Mouse (Mus musculus) heart, embryonic 15.5 days (tissue): ENCODE data around the gene Fam213b. TPM values are rescaled to one million over a fixed set of nuclear protein-coding genes. Genes with fewer than 3 reads are reported as not detected.

ENCODE experiments used
- ATAC-seq: fragments of 200-750 bp; cut with Nextera tagmentation; replicated peaks from 2 replicates; pipeline ENCODE4 v1.8.0; 2017; ENCODE audit warnings: low read depth, moderate TSS enrichment; ENCODE audit not compliant: insufficient number of reproducible peaks, insufficient read depth, low FRiP score
- H3K27ac ChIP-seq: fragments of 300-500 bp; sonication (generic); 2 replicates; pipeline ENCODE4 v1.5.1; 2015; ENCODE audit warnings: mild to moderate bottlenecking, inconsistent platforms
- H3K27me3 ChIP-seq: fragments of 300-500 bp; sonication (generic); 2 replicates; pipeline ENCODE4 v1.6.1; 2015; ENCODE audit warnings: inconsistent platforms
- H3K36me3 ChIP-seq: fragments of 300-500 bp; sonication (generic); 2 replicates; pipeline ENCODE4 v1.6.1; 2015; ENCODE audit warnings: mild to moderate bottlenecking, inconsistent platforms
- H3K4me1 ChIP-seq: fragments of 300-500 bp; sonication (generic); replicated peaks from 2 replicates; pipeline ENCODE4 v1.6.1; 2015; ENCODE audit warnings: inconsistent platforms
- H3K4me2 ChIP-seq: fragments of 300-500 bp; sonication (generic); 2 replicates; pipeline ENCODE4 v1.6.1; 2015; ENCODE audit warnings: inconsistent platforms, mild to moderate bottlenecking, moderate library complexity
- H3K4me3 ChIP-seq: fragments of 300-500 bp; sonication (generic); 2 replicates; pipeline ENCODE4 v1.5.1; 2015; ENCODE audit warnings: mild to moderate bottlenecking, inconsistent platforms
- H3K9ac ChIP-seq: fragments of 300-500 bp; sonication (generic); 2 replicates; pipeline ENCODE4 v1.6.1; 2015; ENCODE audit warnings: mild to moderate bottlenecking, inconsistent platforms
- H3K9me3 ChIP-seq: fragments of 300-500 bp; sonication (generic); replicated peaks from 2 replicates; pipeline ENCODE4 v1.6.1; 2016; ENCODE audit warnings: inconsistent platforms
- WGBS: fragments of 180-500 bp; shearing (Covaris S2); methylation state at CpG from one replicate; pipeline ENCODE4 v1.1.7; 2015; ENCODE audit warnings: mixed read lengths; 5-methylcytosine and 5-hydroxymethylcytosine counted together
- polyA plus RNA-seq: library from polyadenylated mRNA; unstranded; fragments of >200 nt; fragmentation: Nextera tagmentation; extraction: Ambion mirVana; gene quantifications from 2 replicates; pipeline ENCODE4 v1.2.1, GENCODE M21; 2015

Fam213b gene
- polyA plus RNA-seq, 1 experiment from 2014 or later, result 46.7 TPM

GRCm38 (mm10) chr4:154915286-154915685 is 16.4 kb upstream of the Fam213b start:
- Histone ChIP-seq H3K27ac (no peak overlapping the region), H3K9ac (no peak overlapping the region), H3K4me2 (no peak overlapping the region), H3K4me1 (peaks cover 4% of the 10 kb centered on the region; the same call in 1 of the 2 replicates), H3K9me3 (no peaks in the 10 kb centered on the region), H3K27me3 (no peaks in the 10 kb centered on the region), H3K36me3 (no peaks in the 10 kb centered on the region), H3K4me3 (no peak overlapping the region)
- 62% methylated on average over 10 of the region's 10 CpGs for WGBS
- ATAC-seq, result no peak

- 70% methylated on average over 3 of the region's 3 CpGs for WGBS
- H3K27me3 ChIP-seq, result no peaks in the 10 kb centered on the region
- H3K36me3 ChIP-seq, result no peaks in the 10 kb centered on the region
- no peak for ATAC-seq
- H3K9me3 ChIP-seq, result no peaks in the 10 kb centered on the region
- no peak overlapping the region for H3K9ac ChIP-seq
- peaks cover 4% of the 10 kb centered on the region; the same call in 1 of the 2 replicates for H3K4me1 ChIP-seq
- no peak overlapping the region for H3K4me2 ChIP-seq
- H3K27ac ChIP-seq, result no peak overlapping the region
- H3K4me3 ChIP-seq, result no peak overlapping the region
Measured at GRCm38 (mm10) chr4:154914707-154915106, 15.8 kb upstream of the Fam213b start.

GRCm38 (mm10) chr4:154914252-154914651 is 15.3 kb upstream of the Fam213b start:
- H3K27ac ChIP-seq, result no peak overlapping the region
- H3K36me3 ChIP-seq, result no peaks in the 10 kb centered on the region
- H3K4me3 ChIP-seq, result no peak overlapping the region
- no peak overlapping the region for H3K9ac ChIP-seq
- no peaks in the 10 kb centered on the region for H3K9me3 ChIP-seq
- no peak for ATAC-seq
- H3K4me2 ChIP-seq, result no peak overlapping the region
- 93% methylated on average over 4 of the region's 4 CpGs for WGBS
- H3K4me1 ChIP-seq, result peaks cover 4% of the 10 kb centered on the region; the same call in 1 of the 2 replicates
- H3K27me3 ChIP-seq, result no peaks in the 10 kb centered on the region

GRCm38 (mm10) chr4:154913845-154914244 is 14.9 kb upstream of the Fam213b start:
- H3K27me3 ChIP-seq, result no peaks in the 10 kb centered on the region
- no peak overlapping the region for H3K9ac ChIP-seq
- H3K27ac ChIP-seq, result no peak overlapping the region
- H3K4me2 ChIP-seq, result no peak overlapping the region
- peaks cover 4% of the 10 kb centered on the region; the same call in 1 of the 2 replicates for H3K4me1 ChIP-seq
- H3K9me3 ChIP-seq, result no peaks in the 10 kb centered on the region
- no peak for ATAC-seq
- H3K36me3 ChIP-seq, result no peaks in the 10 kb centered on the region
- 93% methylated on average over 3 of the region's 3 CpGs for WGBS
- H3K4me3 ChIP-seq, result no peak overlapping the region

DNA sequence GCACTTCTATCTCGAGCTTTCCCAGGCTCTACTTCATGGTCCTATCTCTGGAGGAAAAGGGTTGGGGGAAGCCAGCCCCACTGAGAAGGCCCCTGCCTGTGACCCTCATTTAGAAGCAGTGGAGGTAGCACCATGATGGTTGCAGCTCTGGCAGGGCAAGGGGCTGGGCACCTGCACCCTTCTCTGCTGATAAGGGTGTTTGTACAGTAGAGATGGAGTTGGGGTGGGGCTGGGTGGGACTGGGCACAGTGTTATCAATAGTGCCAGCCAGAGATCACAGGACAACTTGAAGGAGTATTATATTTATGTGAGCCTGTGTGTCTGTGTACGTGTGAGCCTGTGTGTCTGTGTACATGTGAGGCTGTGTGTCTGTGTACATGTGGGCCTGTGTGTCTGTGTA is 12.7 kb upstream of the Fam213b start:
- H3K4me1 ChIP-seq, result peaks cover 9% of the 10 kb centered on the region
- no peak overlapping the region for H3K9ac ChIP-seq
- no peaks in the 10 kb centered on the region for H3K27me3 ChIP-seq
- no peak overlapping the region for H3K27ac ChIP-seq
- no peaks in the 10 kb centered on the region for H3K36me3 ChIP-seq
- no peak overlapping the region for H3K4me2 ChIP-seq
- ATAC-seq, result no peak
- 56% methylated on average over 2 of the region's 2 CpGs for WGBS
- no peaks in the 10 kb centered on the region for H3K9me3 ChIP-seq
- H3K4me3 ChIP-seq, result no peak overlapping the region

DNA sequence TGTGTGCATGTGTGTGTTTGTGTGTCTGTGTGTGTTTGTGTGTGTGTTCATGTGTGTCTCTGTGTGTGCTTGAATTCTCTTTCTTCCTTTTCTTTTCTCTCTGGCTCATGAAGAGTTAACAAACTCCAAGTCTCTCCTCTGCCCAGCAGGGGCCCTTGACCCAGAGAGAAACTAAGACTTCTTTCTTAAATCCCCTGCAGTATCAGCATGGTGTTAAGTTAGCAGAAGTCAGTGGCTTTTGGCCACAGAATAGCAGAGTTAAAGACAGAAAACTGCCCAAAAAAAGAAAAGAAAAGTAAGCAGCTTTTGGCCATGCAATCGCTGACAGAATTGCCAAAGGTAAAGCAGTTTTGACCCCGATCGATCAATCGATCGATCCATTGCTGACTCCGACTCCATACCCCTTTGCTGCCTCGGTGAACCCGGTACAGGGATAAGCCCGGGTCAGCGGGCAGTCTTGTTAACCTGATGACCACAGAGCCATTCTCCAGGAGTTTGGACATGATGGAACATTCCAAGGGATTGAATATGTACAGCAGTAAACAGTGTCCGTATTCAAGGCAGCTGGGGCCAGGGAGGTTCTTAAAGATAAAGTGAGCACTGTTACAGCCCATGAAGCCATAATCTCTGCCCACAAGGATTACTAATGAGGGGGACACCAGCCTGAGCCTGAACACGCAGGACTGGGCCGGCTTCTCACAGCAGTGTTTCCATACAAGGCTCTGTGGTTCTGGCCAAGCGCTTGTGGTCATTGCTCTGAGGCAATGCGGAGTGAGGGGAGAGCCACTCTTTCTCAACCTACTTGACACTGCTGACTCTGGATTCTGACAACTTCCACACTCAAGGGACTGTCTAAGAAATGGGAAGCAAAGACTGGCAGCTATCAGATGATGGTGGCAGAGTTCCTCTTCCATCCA is 11.9 kb upstream of the Fam213b start:
- no peak overlapping the region for H3K27ac ChIP-seq
- 28% methylated on average over 15 of the region's 15 CpGs for WGBS
- peaks cover 9% of the 10 kb centered on the region for H3K4me1 ChIP-seq
- no peaks in the 10 kb centered on the region for H3K27me3 ChIP-seq
- no peak overlapping the region for H3K4me2 ChIP-seq
- no peaks in the 10 kb centered on the region for H3K36me3 ChIP-seq
- ATAC-seq, result no peak
- H3K9ac ChIP-seq, result no peak overlapping the region
- H3K9me3 ChIP-seq, result no peaks in the 10 kb centered on the region
- no peak overlapping the region for H3K4me3 ChIP-seq

GRCm38 (mm10) chr4:154908490-154908889 is 9.6 kb upstream of the Fam213b start:
- no peak overlapping the region for H3K4me2 ChIP-seq
- H3K27me3 ChIP-seq, result no peaks in the 10 kb centered on the region
- ATAC-seq, result no peak
- no peaks in the 10 kb centered on the region for H3K36me3 ChIP-seq
- H3K9me3 ChIP-seq, result no peaks in the 10 kb centered on the region
- 76% methylated on average over 5 of the region's 5 CpGs for WGBS
- no peak overlapping the region for H3K27ac ChIP-seq
- no peak overlapping the region for H3K9ac ChIP-seq
- peaks cover 18% of the 10 kb centered on the region for H3K4me1 ChIP-seq
- H3K4me3 ChIP-seq, result no peak overlapping the region

GRCm38 (mm10) chr4:154907833-154908232 is 8.9 kb upstream of the Fam213b start:
- peak; percentile 61 for ATAC-seq
- 41% methylated on average over 17 of the region's 17 CpGs for WGBS
- Histone ChIP-seq H3K4me2 (peak overlapping the region; percentile 44; the same call in 1 of the 2 replicates), H3K36me3 (no peaks in the 10 kb centered on the region), H3K9ac (no peak overlapping the region), H3K27ac (0 out of 2 replicates have a peak overlapping the region, but pooled peaks have one; percentile 21), H3K4me1 (peaks cover 18% of the 10 kb centered on the region), H3K27me3 (no peaks in the 10 kb centered on the region), H3K9me3 (no peaks in the 10 kb centered on the region), H3K4me3 (no peak overlapping the region)

- H3K9me3 ChIP-seq, result no peaks in the 10 kb centered on the region
- H3K9ac ChIP-seq, result peak overlapping the region; percentile 32
- ATAC-seq, result peak; percentile 79
Measured at GRCm38 (mm10) chr4:154904185-154905071, 5.5 kb upstream of the Fam213b start.

GRCm38 (mm10) chr4:154902371-154902770 is 3.4 kb upstream of the Fam213b start:
- H3K9ac ChIP-seq, result no peak overlapping the region
- WGBS, result 79% methylated on average over 2 of the region's 2 CpGs

More at GRCm38 (mm10) chr4:154904185-154905071, 5.5 kb upstream of the Fam213b start:
- Histone ChIP-seq H3K4me3 (peak overlapping the region; percentile 48), H3K36me3 (no peaks in the 10 kb centered on the region), H3K4me2 (peak overlapping the region; percentile 74), H3K27ac (no peak overlapping the region), H3K4me1 (peaks cover 13% of the 10 kb centered on the region), H3K27me3 (no peaks in the 10 kb centered on the region)
- under 1% methylated on average over 16 of the region's 16 CpGs for WGBS

More at GRCm38 (mm10) chr4:154902371-154902770, 3.4 kb upstream of the Fam213b start:
- H3K9me3 ChIP-seq, result no peaks in the 10 kb centered on the region
- no peak overlapping the region for H3K27ac ChIP-seq
- no peak overlapping the region for H3K4me3 ChIP-seq
- no peaks in the 10 kb centered on the region for H3K27me3 ChIP-seq
- no peak overlapping the region for H3K4me2 ChIP-seq
- H3K4me1 ChIP-seq, result peaks cover 27% of the 10 kb centered on the region
- H3K36me3 ChIP-seq, result no peaks in the 10 kb centered on the region
- ATAC-seq, result no peak
